Mouse (Mus musculus) cerebellum, adult 2 months (tissue): ENCODE results near the gene Slc6a12.

Experiments used
- CTCF ChIP-seq: fragments of 200-500 bp; IDR thresholded peaks from 2 replicates; pipeline ENCODE4 v1.5.1; 2011; ENCODE audit warnings: low read depth, mild to moderate bottlenecking, control low read depth, low read length, moderate library complexity, borderline replicate concordance; ENCODE audit not compliant: insufficient read depth
- POLR2A ChIP-seq: fragments of 200-500 bp; IDR thresholded peaks from 2 replicates; pipeline ENCODE4 v1.6.1; 2011; ENCODE audit warnings: low read length, control low read depth, borderline replicate concordance; ENCODE audit not compliant: insufficient read depth

DNA sequence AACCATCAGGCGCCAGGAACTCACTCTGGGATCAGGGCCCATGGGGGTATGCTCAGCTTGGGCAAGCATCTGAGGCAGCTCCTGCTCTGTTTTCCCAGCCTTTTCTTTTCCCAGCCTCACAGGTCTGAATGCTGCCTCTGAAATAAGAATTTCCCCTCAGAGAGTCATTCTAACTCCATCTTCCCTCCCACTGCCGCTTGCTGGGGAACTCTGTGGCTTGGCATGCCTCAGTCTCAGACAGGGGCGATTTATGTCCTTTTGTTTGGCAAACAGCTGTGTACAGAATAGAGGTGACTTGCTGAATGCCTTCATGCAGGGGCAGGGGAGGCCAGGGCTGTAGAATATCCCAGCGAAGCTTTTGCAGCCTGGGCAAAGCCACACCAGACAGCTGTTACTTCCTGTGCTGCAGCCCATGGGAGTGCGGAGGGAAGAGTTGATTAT, 64.7 kb downstream of the Slc6a12 start:
- TF ChIP-seq CTCF (no peak), POLR2A (no peak)
